Mouse (Mus musculus) testis, adult 2 months (tissue): ENCODE data around the gene Cacng5.

ENCODE experiments used
- CTCF ChIP-seq: fragments of 200-500 bp; IDR thresholded peaks from 2 replicates; pipeline ENCODE4 v1.5.1; 2012; ENCODE audit warnings: low read depth, mild to moderate bottlenecking, inconsistent platforms, low read length, moderate library complexity; ENCODE audit not compliant: control insufficient read depth, insufficient read depth, insufficient replicate concordance
- POLR2A ChIP-seq: fragments of 200-500 bp; IDR thresholded peaks from 2 replicates; pipeline ENCODE4 v1.6.1; 2012; ENCODE audit warnings: low read depth, mild to moderate bottlenecking, inconsistent platforms, low read length, moderate library complexity; ENCODE audit not compliant: control insufficient read depth

GRCm38 (mm10) chr11:107931288-107931687 lies 16.4 kb upstream of the Cacng5 start:
- TF ChIP-seq POLR2A = no peak
- TF ChIP-seq CTCF = no peak
